Mouse (Mus musculus) embryonic facial prominence, embryonic 13.5 days (tissue): ENCODE data around the gene Rln1. TPM values are rescaled to one million over a fixed set of nuclear protein-coding genes. Genes with fewer than 3 reads are reported as not detected.

ENCODE experiments used
- ATAC-seq: fragments of 200-750 bp; cut with Nextera tagmentation; 2 replicates; pipeline ENCODE4 v1.8.0; 2017; ENCODE audit warnings: low read depth; ENCODE audit not compliant: insufficient number of reproducible peaks, insufficient read depth, low FRiP score, low TSS enrichment
- H3K27ac ChIP-seq: fragments of 300-500 bp; sonication (generic); 2 replicates; pipeline ENCODE4 v1.5.1; 2015; ENCODE audit warnings: moderate library complexity, mild to moderate bottlenecking, inconsistent platforms
- H3K27me3 ChIP-seq: fragments of 300-500 bp; sonication (generic); 2 replicates; pipeline ENCODE4 v1.6.1; 2015; ENCODE audit warnings: mild to moderate bottlenecking, inconsistent platforms
- H3K36me3 ChIP-seq: fragments of 300-500 bp; sonication (generic); 2 replicates; pipeline ENCODE4 v1.6.1; 2015; ENCODE audit warnings: mild to moderate bottlenecking, inconsistent platforms
- H3K4me1 ChIP-seq: fragments of 300-500 bp; sonication (generic); 2 replicates; pipeline ENCODE4 v1.6.1; 2015; ENCODE audit warnings: inconsistent platforms
- H3K4me2 ChIP-seq: fragments of 300-500 bp; sonication (generic); 2 replicates; pipeline ENCODE4 v1.6.1; 2015; ENCODE audit warnings: moderate library complexity, mild to moderate bottlenecking, inconsistent platforms
- H3K4me3 ChIP-seq: fragments of 300-500 bp; sonication (generic); 2 replicates; pipeline ENCODE4 v1.5.1; 2015; ENCODE audit warnings: mild to moderate bottlenecking, inconsistent platforms
- H3K9ac ChIP-seq: fragments of 300-500 bp; sonication (generic); 2 replicates; pipeline ENCODE4 v1.6.1; 2015; ENCODE audit warnings: mild to moderate bottlenecking, inconsistent platforms
- H3K9me3 ChIP-seq: fragments of 300-500 bp; sonication (generic); 2 replicates; pipeline ENCODE4 v1.6.1; 2016; ENCODE audit warnings: inconsistent platforms
- whole genome bisulfite sequencing: fragments of 180-500 bp; shearing (Covaris S2); methylation state at CpG from one replicate; pipeline ENCODE4 v1.1.7; 2015; ENCODE audit warnings: mixed read lengths; 5-methylcytosine and 5-hydroxymethylcytosine counted together
- polyA plus RNA-seq: library from polyadenylated mRNA; unstranded; fragments of >200 nt; fragmentation: Nextera tagmentation; extraction: Ambion mirVana; gene quantifications from 2 replicates; pipeline ENCODE4 v1.2.1, GENCODE M21; 2015

The Rln1 gene
- polyA plus RNA-seq, 1 experiment from 2014 or later = not detected

- Histone ChIP-seq H3K9ac (peak within 1 kb of the TSS; percentile 53), H3K4me1 (peaks cover 6% of the 10 kb centered on the region; the same call in 1 of the 2 replicates), H3K4me3 (peak within 1 kb of the TSS; percentile 43), H3K36me3 (no peaks in the 10 kb centered on the region), H3K27ac (no peak within 1 kb of the TSS), H3K27me3 (no peaks in the 10 kb centered on the region), H3K9me3 (no peaks in the 10 kb centered on the region), H3K4me2 (peak within 1 kb of the TSS; percentile 59)
- peak; percentile 79 for ATAC-seq
- WGBS = 2% methylated on average over 31 of the region's 31 CpGs
Observed at GRCm38 (mm10) chr19:29325053-29325851, 9.2 kb downstream of the Rln1 start, which contains the start of gene Insl6. Gene Insl6, minus strand, starts transcription at chr19:29325356.

GRCm38 (mm10) chr19:29323416-29324049, 10.9 kb downstream of the Rln1 start:
- H3K27ac ChIP-seq = no peak overlapping the region
- 66% methylated on average over 8 of the region's 8 CpGs for WGBS

DNA sequence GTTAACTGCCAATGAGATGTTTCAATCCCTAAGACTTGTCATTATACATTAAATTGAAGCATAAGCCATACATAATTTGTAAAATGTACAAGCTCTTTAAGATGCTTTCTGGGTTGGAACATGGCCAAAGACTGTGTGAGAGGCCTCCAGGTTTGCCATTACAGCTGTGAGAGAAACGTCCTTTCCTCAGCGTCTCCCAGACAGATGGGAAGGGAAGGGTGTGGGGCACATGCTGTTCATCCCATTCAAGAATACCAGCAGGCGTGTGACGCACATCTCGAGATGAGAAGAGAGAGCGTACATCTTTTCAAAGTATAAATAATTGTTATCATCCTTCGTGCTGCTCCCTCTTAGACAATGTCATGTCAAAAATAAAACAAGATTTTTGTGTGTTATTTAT, 21.8 kb downstream of the Rln1 start:
- WGBS = 66% methylated on average over 7 of the region's 7 CpGs
- peaks cover 13% of the 10 kb centered on the region for H3K9me3 ChIP-seq
- no peaks in the 10 kb centered on the region for H3K27me3 ChIP-seq
- H3K27ac ChIP-seq = no peak overlapping the region
- H3K4me3 ChIP-seq = no peak overlapping the region
- no peaks in the 10 kb centered on the region for H3K4me1 ChIP-seq
- ATAC-seq = no peak
- H3K9ac ChIP-seq = no peak overlapping the region
- peaks cover 42% of the 10 kb centered on the region for H3K36me3 ChIP-seq
- H3K4me2 ChIP-seq = no peak overlapping the region

More at GRCm38 (mm10) chr19:29323416-29324049, 10.9 kb downstream of the Rln1 start:
- H3K4me3 ChIP-seq = no peak overlapping the region
- H3K4me1 ChIP-seq = peaks cover 6% of the 10 kb centered on the region; the same call in 1 of the 2 replicates
- no peaks in the 10 kb centered on the region for H3K27me3 ChIP-seq
- no peaks in the 10 kb centered on the region for H3K36me3 ChIP-seq
- ATAC-seq = no peak
- H3K9me3 ChIP-seq = no peaks in the 10 kb centered on the region
- H3K9ac ChIP-seq = no peak overlapping the region
- peak overlapping the region; percentile 14; the same call in 1 of the 2 replicates for H3K4me2 ChIP-seq

DNA sequence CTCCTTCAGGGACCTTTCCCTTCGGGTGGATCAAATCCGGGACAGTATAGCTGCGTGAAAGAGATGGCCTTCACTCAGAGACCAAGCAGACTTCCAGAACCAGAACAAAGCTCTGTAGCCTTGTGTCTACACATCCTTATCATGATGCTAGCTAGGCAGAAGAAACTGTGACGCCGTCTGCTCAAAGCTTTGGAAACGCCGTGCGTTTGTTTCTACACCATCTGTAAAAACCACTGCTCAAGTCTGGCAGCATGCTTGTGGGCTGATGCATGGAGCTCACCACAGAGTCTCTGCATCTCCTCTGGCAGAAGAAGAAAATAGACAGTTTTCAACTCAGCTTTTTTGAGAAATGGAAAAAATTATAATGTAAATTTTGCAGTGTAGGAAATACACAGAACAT, 22.7 kb downstream of the Rln1 start:
- Histone ChIP-seq H3K4me1 (no peaks in the 10 kb centered on the region), H3K27ac (no peak overlapping the region), H3K27me3 (no peaks in the 10 kb centered on the region), H3K36me3 (peaks cover 42% of the 10 kb centered on the region), H3K9me3 (peaks cover 9% of the 10 kb centered on the region), H3K4me3 (no peak overlapping the region), H3K4me2 (no peak overlapping the region), H3K9ac (no peak overlapping the region)
- WGBS = 89% methylated on average over 8 of the region's 8 CpGs
- ATAC-seq = no peak

DNA sequence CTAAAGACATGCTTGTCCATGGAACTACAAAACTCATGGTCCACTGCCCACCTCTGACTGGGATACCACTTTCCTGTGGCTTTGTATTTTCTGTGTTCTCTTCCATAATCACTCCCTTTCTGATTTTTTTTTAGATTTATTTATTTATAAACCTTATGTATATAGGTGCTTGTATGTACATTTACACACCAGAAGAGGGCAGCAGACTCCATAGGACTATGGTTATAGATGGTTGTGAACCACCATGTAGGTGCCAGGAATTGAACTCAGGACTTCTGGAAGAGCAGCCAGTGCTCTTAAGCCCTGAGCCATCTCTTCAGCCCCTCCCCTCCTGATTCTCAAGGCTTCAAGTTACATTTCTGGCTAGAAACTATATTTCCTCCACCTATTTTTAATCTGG, 25.6 kb downstream of the Rln1 start:
- Histone ChIP-seq H3K4me3 (no peak overlapping the region), H3K9ac (no peak overlapping the region), H3K36me3 (peaks cover 50% of the 10 kb centered on the region), H3K9me3 (no peaks in the 10 kb centered on the region), H3K27me3 (no peaks in the 10 kb centered on the region), H3K27ac (no peak overlapping the region), H3K4me2 (no peak overlapping the region), H3K4me1 (no peaks in the 10 kb centered on the region)
- ATAC-seq = no peak

- Histone ChIP-seq H3K4me2 (no peak overlapping the region), H3K9ac (no peak overlapping the region), H3K4me3 (no peak overlapping the region), H3K9me3 (no peaks in the 10 kb centered on the region), H3K27me3 (no peaks in the 10 kb centered on the region), H3K4me1 (no peaks in the 10 kb centered on the region), H3K36me3 (peaks cover 59% of the 10 kb centered on the region), H3K27ac (no peak overlapping the region)
- 84% methylated on average over 2 of the region's 2 CpGs for WGBS
- no peak for ATAC-seq
Observed at GRCm38 (mm10) chr19:29302119-29302518, 32.4 kb downstream of the Rln1 start.

- H3K27me3 ChIP-seq = no peaks in the 10 kb centered on the region
- no peak overlapping the region for H3K9ac ChIP-seq
- H3K4me1 ChIP-seq = no peaks in the 10 kb centered on the region
- WGBS = 90% methylated on average over 13 of the region's 13 CpGs
- no peaks in the 10 kb centered on the region for H3K9me3 ChIP-seq
- no peak for ATAC-seq
- no peak overlapping the region for H3K4me3 ChIP-seq
- H3K27ac ChIP-seq = no peak overlapping the region
- H3K36me3 ChIP-seq = peaks cover 63% of the 10 kb centered on the region
- no peak overlapping the region for H3K4me2 ChIP-seq
Observed at GRCm38 (mm10) chr19:29300919-29301318, 33.6 kb downstream of the Rln1 start.

GRCm38 (mm10) chr19:29297366-29297765, 37.1 kb downstream of the Rln1 start:
- Histone ChIP-seq H3K9me3 (no peaks in the 10 kb centered on the region), H3K36me3 (peaks cover 55% of the 10 kb centered on the region), H3K4me3 (no peak overlapping the region), H3K9ac (no peak overlapping the region), H3K4me1 (peaks cover 4% of the 10 kb centered on the region; the same call in 1 of the 2 replicates), H3K4me2 (no peak overlapping the region), H3K27ac (no peak overlapping the region), H3K27me3 (no peaks in the 10 kb centered on the region)
- 95% methylated on average over 1 of the region's 1 CpGs for WGBS
- no peak for ATAC-seq

GRCm38 (mm10) chr19:29296166-29296565, 38.3 kb downstream of the Rln1 start:
- H3K27me3 ChIP-seq = no peaks in the 10 kb centered on the region
- no peak overlapping the region for H3K27ac ChIP-seq
- no peak overlapping the region for H3K4me3 ChIP-seq
- H3K36me3 ChIP-seq = peaks cover 60% of the 10 kb centered on the region
- H3K4me2 ChIP-seq = no peak overlapping the region
- no peak for ATAC-seq
- H3K9ac ChIP-seq = no peak overlapping the region
- no peaks in the 10 kb centered on the region for H3K9me3 ChIP-seq
- peaks cover 4% of the 10 kb centered on the region; the same call in 1 of the 2 replicates for H3K4me1 ChIP-seq

DNA sequence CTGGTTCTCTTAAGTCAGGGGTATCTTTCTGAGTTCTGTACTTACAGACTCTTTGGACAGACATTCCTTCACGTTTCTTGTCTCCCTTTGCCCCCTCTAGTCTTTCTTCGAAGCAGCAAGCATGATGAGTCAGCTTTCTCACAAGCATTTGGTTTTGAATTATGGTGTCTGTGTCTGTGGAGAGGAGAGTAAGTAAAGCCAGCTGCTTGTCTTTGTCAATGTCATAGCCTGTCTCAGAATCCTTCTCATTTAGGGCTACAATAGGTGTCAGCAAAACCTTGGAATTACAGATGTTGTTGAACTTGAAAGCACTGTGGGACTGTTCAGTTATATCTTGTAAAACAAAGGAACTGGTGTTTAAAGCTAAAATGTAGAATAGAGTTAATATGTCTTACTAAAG, 39.7 kb downstream of the Rln1 start:
- no peak overlapping the region for H3K4me3 ChIP-seq
- peaks cover 4% of the 10 kb centered on the region; the same call in 1 of the 2 replicates for H3K4me1 ChIP-seq
- H3K9me3 ChIP-seq = no peaks in the 10 kb centered on the region
- H3K4me2 ChIP-seq = no peak overlapping the region
- H3K9ac ChIP-seq = no peak overlapping the region
- H3K27ac ChIP-seq = 0 out of 2 replicates have a peak overlapping the region, but pooled peaks have one; percentile 22
- no peak for ATAC-seq
- H3K27me3 ChIP-seq = no peaks in the 10 kb centered on the region
- H3K36me3 ChIP-seq = peaks cover 57% of the 10 kb centered on the region
- 38% methylated on average over 2 of the region's 2 CpGs for WGBS

- Histone ChIP-seq H3K4me2 (no peak overlapping the region), H3K4me1 (peaks cover 4% of the 10 kb centered on the region; the same call in 1 of the 2 replicates), H3K4me3 (no peak overlapping the region), H3K27me3 (no peaks in the 10 kb centered on the region), H3K27ac (no peak overlapping the region), H3K9ac (no peak overlapping the region), H3K9me3 (no peaks in the 10 kb centered on the region), H3K36me3 (peaks cover 44% of the 10 kb centered on the region)
- ATAC-seq = no peak
- WGBS = 88% methylated on average over 4 of the region's 4 CpGs
Observed at GRCm38 (mm10) chr19:29292546-29292945, 41.9 kb downstream of the Rln1 start.

DNA sequence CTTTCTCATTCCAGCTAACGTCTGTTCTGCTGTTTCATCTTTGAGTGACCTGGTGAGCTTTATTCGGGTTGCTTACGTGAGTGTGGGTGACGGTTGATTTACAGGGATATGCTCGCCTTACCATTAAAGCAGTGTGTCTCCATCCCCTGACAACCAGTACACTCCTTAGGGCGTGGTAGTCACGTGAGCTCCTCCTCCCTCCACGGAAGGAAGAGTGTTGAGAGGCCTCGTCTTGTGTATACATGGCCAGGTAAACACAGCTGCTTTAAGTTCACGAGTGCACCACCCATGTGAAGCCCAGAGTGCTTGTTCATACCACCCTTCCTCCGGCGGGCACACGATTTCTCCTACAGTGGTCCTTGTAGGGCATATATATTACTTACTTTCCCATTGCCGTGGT, 42.9 kb downstream of the Rln1 start:
- Histone ChIP-seq H3K4me1 (peaks cover 4% of the 10 kb centered on the region; the same call in 1 of the 2 replicates), H3K4me3 (no peak overlapping the region), H3K9ac (no peak overlapping the region), H3K9me3 (no peaks in the 10 kb centered on the region), H3K27me3 (no peaks in the 10 kb centered on the region), H3K27ac (no peak overlapping the region), H3K36me3 (peaks cover 39% of the 10 kb centered on the region), H3K4me2 (no peak overlapping the region)
- 84% methylated on average over 14 of the region's 14 CpGs for WGBS
- ATAC-seq = no peak
